Mouse (Mus musculus) lung, adult 18-20 months (tissue): ENCODE data around the gene Sp2.

ENCODE experiments used
- DNase-seq, 2 experiments: peaks; one replicate each; pipeline ENCODE4 v3.0.0; 2022; ENCODE audit warnings: mixed read lengths in 2 of 2

Gene Sp2

DNA sequence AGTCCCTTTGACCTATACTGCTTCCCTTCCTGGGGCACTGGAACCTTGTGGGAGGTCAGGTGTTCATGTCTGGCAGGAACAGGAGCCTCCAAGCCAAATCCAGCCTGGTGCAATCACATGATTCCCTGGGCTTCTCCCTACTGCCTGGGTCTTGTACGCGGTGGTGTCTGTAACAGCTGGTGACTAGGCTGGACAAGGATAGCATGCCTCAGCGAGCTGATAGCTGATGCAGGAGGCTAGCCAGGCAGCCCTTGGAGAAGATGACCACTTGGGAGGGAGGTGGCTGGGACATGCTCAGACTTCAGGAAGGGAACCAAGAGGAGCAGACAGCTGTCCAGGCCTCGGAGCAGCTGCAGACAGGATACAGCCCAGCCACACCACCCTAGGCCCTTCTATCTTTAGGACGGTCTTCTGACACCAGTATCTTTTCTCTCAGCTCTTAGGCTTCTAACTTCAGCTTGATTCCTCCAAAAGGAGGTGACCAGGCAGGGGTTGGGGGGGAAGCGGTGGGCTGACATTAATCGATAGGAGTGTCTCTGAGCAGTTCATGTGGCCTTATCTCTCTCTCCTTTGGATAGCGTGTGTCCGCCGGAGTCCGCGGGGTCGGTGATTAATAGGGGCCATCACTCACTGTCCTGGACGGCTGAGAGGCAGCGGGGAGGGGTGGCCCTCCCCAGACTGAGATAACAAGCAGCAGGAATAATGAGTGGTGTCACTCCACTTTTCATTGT lies 76.2 kb downstream of the Sp2 start:
- DNase-seq, result no peak
